Mouse (Mus musculus) thymus, postnatal 4 days (tissue): ENCODE measurements around the gene Nr3c2.

Experiments used
- DNase-seq: peaks from one replicate; pipeline ENCODE4 v3.0.0; 2021

Gene Nr3c2

GRCm38 (mm10) chr8:76899411-76900154, at the start of gene Nr3c2:
Gene Nr3c2, plus strand, starts transcription at chr8:76899442.
- peak; percentile 44 for DNase-seq

DNA sequence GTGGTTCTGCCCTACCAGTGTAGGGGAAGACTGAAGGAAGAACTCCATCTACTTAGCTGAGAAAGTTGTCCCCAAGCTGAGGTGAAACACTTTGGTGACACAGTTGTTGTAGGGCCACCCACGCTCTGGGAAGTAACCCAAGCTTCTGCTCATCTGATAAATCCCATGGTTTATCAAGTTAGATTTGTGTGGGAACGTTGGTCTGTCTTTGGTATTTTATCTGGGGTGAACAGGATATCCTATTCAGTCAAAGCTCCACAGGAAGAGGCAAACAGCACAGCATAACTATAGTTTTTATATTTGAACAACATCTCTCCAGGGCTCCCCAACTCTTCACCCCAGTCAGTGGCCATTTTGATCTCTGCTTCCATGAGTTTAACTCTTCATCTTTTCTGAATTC, 40.7 kb upstream of the Nr3c2 start:
- DNase-seq, result no peak

DNA sequence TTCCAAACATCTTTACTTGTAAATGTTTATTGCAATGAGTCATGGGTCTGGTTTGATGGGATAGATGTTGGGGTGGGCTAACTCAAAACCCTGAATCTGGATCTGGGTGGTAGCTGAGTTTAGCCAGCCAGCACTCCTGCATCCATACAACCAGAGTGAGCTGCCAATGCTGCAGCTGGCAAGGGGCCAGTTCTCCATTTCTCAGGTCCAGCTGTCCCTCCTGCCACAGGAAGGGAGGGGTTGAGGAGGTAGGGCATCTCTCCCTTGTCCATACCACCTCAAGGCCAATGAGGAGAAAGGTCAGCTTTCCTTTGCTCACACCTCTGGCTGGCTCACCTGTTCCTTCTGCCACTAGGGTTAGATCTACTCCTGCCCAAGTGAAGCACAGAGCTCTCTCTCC, 39.5 kb upstream of the Nr3c2 start:
- no peak for DNase-seq

DNA sequence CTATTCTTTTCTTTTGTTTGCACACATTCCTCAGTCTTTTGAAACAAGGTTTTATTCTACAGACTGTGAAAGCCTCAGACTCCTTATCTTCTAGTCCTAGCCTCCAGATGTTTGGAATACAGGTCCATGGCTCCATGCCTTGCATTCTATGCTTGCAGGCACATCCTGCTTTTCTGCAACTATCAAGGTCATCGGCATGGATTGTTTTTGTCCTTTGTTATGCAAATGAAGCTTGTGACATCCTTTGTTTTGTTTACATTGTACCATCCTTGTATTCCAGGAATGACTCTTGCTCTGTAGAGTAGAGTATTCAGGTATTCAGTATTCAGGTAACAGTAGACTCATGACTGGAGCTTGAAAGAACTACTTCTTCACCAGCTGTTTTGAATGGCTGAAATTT, 36.2 kb upstream of the Nr3c2 start:
- DNase-seq, result no peak

DNA sequence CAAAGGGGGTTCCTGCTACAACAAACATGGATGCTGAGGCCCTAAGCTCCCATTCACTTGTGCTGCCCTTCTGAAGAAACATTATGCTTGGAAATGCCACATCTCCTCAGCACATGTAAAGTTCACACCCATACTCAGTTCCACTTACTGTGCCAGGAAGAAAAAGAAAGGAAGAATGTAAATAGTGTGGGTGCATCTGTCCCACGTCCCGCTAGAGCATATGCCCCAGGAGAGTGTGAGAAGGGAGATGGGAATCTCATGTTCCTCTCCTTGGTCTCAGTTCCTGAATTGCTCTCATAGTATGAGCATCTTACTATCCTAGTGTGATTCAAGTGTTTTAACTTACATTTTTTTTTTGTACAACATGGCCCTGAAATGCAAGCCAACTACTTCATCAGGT, 22.4 kb upstream of the Nr3c2 start:
- no peak for DNase-seq

DNA sequence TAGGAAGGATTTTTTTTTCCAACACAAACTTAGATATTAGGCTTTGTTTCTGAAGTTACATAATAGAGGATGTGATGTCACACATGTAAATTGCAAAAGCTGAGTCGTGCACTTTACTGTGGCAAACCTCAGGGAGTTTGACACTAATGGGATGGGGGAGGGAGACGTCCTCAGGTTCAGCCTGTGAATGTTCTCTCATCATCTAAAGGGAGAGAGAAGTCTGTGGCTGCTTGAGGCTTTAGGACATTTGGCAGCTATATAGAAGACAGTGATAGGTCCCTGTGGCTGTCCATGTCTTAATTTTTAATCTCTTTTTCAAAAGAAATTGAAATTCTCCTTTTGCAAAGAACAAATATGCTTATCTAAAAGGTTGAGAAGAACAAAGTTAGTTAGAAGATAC, 2.2 kb upstream of the Nr3c2 start:
- DNase-seq, result no peak

GRCm38 (mm10) chr8:76898721-76899410, 376 bp upstream of the Nr3c2 start:
- peak; percentile 79 for DNase-seq

- DNase-seq, result peak; percentile 36
Observed at GRCm38 (mm10) chr8:76900155-76901141, 1.2 kb downstream of the Nr3c2 start.

GRCm38 (mm10) chr8:76901430-76902204, 2.4 kb downstream of the Nr3c2 start:
- DNase-seq, result peak; percentile 87

DNA sequence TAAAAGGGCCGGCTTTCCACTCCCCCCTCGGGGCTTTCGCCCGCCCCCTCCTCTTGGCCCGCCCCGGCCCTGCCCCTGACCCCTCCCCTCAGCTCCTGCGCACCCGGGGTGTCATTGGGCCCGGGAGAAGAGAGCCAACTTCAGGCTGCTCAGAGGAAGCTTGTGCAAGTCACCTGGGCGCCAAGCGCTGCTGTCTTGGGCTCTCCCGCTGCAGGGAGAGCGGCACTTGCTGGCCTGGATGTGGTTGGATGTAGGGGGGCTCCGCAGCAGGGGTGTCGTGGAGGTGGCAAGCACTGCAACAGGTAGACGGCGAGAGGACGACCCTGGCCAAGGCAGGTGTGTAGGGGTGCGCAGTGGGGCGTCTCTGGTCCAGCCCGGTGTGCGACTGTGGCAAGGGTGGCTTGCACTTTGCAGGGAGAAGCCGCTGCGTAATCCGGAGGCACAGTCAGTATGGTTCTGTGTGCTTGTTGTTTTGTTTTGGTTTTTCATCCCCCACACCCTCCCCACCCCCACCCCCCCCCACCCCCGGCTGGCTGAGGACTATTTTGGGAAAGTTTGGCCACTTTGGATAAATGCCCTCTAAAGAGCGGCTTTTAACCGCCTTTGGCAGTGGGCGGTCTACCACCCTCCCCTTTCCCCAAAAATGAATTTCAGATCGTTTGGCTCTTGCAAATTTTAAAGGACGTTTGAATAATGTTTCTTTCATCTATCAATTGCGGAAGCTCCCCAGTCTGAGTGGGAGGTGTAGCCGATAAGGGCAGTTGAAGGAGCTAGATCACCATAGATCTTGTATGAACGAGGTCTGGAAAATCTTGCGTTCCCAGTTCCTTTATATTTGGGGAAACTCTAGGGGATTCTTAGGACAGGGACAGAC, 3.2 kb downstream of the Nr3c2 start:
- no peak for DNase-seq

GRCm38 (mm10) chr8:76911206-76911605, 12.0 kb downstream of the Nr3c2 start:
- DNase-seq, result no peak

- DNase-seq, result no peak
Observed at GRCm38 (mm10) chr8:76912678-76913077, 13.4 kb downstream of the Nr3c2 start.

DNA sequence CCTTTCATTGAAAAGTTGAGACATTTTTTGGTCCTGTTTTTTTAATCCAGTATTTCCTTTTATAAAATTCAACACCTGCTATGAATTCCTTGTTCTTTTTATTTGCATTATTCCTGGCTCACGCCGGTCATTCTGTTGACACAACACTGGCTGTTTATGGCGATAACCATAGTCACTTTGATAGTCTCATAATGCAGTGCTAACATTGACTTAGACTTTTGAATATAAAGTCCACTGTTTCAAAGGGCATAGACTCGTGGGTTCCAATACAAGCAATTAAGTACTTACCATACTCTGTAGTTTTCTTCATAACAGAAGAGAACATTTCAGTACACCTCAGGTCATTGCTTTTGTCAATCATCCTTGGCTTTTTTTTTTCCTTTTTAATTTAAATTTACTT, 14.0 kb downstream of the Nr3c2 start:
- DNase-seq, result no peak

- no peak for DNase-seq
Observed at GRCm38 (mm10) chr8:76915260-76915659, 16.0 kb downstream of the Nr3c2 start.

GRCm38 (mm10) chr8:76919546-76919945, 20.3 kb downstream of the Nr3c2 start:
- no peak for DNase-seq

GRCm38 (mm10) chr8:76924150-76924549, 24.9 kb downstream of the Nr3c2 start:
- DNase-seq, result no peak

DNA sequence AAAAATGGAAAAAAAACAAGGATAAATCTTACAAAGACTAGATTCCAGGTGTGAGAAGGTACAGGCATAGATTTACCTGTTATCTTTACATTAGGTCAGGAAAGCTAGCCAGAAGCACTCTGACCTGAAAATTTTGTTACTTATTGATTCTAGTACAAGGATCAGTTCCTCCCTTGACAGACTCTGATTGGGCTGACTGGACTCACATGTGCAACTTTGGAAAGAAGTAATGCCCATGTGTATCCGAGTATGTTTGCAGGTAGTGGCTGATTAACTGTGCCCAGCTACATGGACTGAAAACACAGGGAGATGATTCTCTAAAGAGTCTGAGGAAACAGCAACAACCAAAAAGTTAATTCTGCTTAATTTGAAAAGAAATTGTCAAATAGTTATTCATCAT, 29.1 kb downstream of the Nr3c2 start:
- no peak for DNase-seq

GRCm38 (mm10) chr8:76928808-76929207, 29.6 kb downstream of the Nr3c2 start:
- DNase-seq, result no peak

DNA sequence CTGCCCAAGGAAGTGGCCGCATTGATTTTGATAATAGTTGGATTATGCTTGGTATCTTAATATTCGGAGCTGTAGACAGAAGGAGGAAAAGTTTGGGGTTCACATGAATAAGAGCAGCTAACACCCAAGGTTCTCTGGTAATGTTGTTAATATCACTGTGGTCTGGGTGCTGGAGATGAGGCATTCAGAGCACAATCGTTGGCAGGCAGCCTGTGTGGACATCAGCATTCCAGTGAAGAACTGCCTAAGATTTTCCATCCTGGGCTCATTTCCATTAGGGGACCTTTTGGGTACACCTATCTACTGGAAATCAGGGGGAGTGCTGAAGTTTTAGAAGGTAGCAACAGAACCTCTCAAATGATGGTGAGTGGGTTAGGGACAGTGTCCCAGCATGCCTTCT, 65.8 kb downstream of the Nr3c2 start:
- DNase-seq, result no peak

- no peak for DNase-seq
Observed at GRCm38 (mm10) chr8:76971187-76971586, 71.9 kb downstream of the Nr3c2 start.

DNA sequence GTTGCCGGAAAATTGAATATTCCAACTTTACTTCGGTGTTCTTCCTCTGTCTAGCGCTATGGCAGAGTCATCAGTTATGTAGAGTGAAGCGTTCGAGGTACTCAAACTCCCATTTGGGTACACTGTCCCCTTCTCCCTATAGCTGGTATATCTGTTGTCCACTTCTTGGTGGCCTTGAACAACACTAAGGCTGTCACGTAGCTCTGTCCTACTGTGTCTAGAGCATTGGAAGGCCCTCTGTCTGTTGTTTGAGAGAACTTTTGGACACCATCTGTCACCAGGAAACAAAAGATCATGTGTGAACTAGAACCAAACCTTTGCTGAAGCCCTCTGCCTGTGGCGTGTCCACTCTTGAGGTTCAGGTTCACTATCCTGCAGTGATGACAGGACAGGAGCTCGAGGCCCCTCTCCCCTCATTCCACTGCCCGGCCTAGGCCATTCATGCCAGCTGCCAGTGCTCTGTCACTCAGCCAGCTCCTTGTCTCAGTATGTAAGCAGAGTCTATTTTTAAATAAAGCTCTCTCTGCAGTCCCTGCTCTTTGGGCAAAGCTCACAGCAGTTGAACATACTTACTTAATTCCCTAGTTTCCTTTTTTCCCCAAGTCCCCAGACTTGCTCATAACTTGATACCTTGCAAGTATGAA, 72.6 kb downstream of the Nr3c2 start:
- no peak for DNase-seq
